Mouse (Mus musculus) lung, adult 2 months (tissue): ENCODE results near the gene Sh3gl2.

Experiments used
- CTCF ChIP-seq: fragments of 200-500 bp; IDR thresholded peaks from 2 replicates; pipeline ENCODE4 v1.5.1; 2011; ENCODE audit warnings: mild to moderate bottlenecking, low read length, control low read depth; ENCODE audit not compliant: insufficient read depth
- POLR2A ChIP-seq: fragments of 200-500 bp; IDR thresholded peaks from 2 replicates; pipeline ENCODE4 v1.6.1; 2011; ENCODE audit warnings: low read depth, mild to moderate bottlenecking, control low read depth, low read length, borderline replicate concordance; ENCODE audit errors: extremely low read depth

DNA sequence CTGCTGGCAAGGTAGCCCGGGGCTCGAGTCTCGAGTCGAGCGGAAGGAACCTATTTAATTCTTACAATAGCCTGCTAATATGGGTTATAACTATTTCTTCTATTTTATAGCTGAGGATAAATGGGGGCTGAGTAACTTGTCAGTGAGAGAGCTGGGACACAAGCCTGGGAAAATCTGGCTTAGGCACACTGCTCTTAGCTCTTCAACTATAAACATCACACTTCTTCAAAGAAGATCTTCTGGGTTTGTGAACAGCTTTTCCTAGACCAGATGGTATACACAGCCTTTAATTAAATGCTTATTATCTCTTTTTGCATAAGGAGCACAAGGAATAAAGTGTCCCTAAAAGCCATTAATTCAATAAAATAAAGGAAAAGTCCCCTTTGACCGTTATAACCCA is 278.7 kb downstream of the Sh3gl2 start:
- TF ChIP-seq CTCF (no peak), POLR2A (no peak)
